Mouse (Mus musculus) retina, embryonic 14.5 days (tissue): Measurements from ENCODE around the gene Zfand2b.

ENCODE experiments used
- DNase-seq: peaks from one replicate; pipeline ENCODE4 v3.0.0-alpha.2; 2015; ENCODE audit warnings: low spot score

Zfand2b gene

DNA sequence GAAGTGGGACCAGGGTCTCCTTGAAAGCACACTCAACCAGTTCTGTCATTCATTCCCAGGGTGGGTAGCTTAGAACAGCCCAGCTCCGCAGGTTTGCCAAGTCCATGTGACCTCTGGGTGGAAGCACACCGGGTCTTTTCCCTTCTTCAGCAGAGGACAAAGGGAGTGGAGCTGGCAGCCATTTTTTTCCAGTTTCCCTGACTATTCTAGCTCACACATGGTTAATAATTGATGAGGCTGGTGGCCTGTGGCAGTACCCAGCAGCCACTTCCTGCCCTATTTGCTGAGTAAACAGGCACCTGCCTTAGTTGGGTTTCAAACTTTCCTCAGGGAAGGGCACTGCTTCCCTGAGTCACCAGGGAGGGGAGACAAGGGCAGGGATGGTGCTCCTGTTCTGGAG is 46.0 kb downstream of the Zfand2b start:
- DNase-seq: peak; percentile 23

DNA sequence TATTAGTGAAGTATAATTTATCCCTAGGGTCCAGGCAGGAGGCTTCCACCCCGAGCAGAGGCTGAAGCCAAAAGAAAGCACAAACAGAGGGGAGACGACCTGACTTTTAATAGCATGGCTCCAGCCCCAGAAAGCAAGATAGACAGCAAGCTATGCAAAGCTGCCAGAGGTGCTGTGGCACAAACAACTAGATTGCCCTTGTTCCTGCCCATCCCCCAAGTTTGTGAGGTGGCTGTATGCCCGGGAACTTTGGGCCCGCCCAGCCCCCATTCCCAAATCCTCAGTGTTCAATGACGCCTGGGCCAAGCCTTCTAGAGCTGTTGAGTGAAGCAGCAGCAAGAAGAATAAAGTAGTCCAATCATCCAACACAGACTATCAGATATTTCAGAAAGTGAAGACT is 46.4 kb downstream of the Zfand2b start:
- DNase-seq: no peak

DNA sequence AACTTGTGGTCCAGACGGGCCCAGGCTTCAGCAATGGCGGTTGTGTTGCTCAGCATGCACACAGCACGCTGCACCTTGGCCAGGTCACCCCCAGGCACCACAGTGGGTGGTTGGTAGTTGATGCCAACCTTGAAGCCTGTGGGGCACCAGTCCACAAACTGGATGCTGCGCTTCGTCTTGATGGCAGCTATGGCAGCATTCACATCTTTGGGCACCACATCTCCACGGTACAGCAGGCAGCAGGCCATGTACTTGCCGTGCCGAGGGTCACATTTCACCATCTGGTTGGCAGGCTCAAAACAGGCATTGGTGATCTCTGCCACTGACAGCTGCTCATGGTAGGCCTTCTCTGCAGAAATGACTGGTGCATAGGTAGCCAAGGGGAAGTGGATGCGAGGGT is 47.3 kb downstream of the Zfand2b start:
- DNase-seq: no peak

DNA sequence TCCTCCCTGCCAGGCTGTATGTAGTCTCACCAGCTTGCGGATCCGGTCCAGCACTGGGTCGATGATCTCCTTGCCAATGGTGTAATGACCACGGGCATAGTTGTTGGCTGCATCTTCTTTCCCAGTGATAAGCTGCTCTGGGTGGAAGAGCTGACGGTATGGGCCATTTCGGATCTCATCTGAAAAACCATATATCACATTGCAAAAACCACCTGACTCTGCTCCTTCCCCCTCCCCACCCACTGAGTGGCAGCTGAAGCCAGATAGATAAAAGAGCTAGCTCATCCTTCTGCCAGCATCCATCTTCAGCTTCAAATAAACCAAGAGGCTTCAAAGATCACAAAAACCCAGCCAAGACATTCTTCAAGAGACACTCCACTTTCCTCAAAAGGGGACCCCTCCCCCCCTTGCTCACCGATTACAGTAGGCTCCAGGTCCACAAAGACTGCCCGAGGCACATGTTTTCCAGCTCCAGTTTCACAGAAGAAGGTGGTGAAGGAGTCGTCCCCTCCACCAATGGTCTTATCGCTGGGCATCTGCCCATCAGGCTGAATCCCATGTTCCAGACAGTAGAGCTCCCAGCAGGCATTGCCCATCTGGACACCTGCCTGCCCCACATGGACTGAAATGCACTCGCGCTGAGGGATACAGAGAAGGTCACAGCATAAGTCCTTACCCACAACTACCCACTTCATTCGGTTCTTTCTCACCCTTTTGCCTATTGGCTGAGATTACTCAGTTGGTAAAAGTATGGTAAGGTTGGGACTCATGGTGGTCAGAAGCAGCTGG is 48.5 kb downstream of the Zfand2b start:
- no peak for DNase-seq

DNA sequence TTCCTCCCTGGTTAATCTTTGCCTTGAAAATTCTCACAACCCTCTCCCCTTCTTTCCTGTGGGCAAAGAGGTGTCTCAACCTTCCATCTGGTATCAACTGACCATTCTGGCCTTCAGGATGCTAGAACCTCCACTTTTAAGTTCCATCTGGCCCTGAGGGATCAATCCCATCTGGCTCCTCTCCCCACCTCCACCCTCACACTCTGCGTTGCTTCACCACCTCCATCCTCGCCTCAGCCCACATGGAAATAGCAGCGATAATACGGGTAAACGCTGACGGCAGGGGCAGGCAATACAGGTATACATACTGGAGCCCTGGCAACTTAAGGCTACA is 49.4 kb downstream of the Zfand2b start:
- DNase-seq: no peak

DNA sequence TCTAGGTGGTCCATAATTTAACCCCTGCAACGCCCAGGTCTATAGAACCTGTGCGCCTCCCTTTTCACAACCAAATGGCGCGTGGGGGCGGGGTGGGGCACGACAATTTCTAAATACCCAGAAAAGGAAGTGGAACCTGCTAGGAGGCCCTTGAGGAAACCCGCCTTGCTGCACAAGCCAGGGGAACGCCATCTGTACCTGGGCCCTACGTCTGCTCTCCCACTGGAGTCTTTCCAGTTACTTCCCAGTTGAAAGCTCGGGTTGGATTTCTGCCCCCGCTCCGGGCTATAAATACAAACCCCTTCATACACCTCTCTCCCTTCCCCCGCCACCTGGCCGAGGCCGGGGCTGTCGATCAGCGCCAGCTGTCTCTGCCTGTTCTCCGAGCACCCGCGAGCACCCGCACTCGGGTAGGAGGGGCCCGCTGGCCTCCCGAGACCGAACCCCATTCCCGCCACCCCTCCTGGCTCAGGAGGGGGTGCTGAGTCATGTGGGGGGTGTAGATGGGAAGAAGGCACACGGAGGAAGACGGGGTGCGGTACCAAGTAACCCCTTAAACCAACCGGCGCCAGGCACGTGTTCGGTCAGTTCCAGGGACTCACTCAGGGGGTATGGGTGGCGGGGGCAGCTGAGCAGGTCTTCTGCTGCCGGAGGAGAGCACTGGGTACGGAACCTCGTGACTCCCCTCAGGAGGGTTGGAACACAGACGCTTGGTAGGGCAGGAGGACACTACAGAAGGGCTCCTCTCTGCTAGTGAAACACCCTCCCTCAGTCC is 50.0 kb downstream of the Zfand2b start:
- no peak for DNase-seq

DNA sequence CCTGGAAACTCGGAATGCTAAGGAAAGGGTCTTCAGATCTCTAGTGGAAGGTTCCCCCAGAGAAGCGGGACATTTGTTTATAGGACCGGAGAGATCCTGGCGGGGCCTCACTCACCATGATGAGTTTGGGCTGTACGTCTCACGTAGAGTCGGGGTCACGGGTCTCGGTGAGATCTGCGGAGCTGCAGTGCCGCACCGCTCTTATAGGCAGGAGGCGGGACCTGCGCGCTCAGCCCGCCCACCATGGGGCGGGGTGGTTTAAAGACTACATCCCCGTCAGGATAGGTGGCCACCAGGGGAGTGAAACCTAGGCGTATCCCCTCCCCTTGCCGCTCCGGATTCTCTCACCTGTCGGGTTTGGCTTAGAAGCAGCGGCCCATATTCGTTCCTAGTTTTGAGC is 50.6 kb downstream of the Zfand2b start:
- peak; percentile 68 for DNase-seq

DNA sequence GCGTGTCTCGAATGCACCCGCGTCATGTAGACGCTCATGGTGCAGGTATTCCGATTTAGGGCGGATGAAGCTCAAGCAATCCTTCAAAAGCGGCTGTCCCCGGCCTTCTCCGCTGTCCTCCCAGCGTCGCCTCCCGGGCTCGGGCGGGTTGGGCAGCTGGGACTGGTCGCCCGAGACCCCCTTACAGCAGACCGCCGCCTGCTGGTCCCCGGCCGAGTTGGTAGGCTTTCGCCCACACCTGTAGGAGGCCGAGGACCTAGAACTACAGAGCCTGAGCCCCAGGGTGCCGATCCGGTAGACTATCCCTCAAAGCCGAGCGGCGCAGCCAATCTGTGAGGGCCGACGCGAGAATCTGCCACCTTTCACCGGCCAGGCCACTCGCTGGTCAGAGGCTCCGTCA is 51.1 kb downstream of the Zfand2b start, which contains the start of gene Tuba4a:
Gene Tuba4a (minus strand): TSS at position 335 of the 400 bp plus-strand sequence.
- peak; percentile 46 for DNase-seq
